Mouse (Mus musculus) adrenal gland, postnatal 36 days (tissue): ENCODE data around the gene Cep131. TPM values are rescaled to one million over a fixed set of nuclear protein-coding genes. Genes with fewer than 3 reads are reported as not detected.
A peak's percentile ranks its signal among the peaks of the same experiment; 100 is the strongest.

Experiments used
- DNase-seq, 2 experiments: peaks; one replicate each; pipeline ENCODE4 v3.0.0; 2021; ENCODE audit warnings: mixed read lengths in 1 of 2
- total RNA-seq, 2 experiments: library from RNA; stranded (reverse); gene quantifications; 2 replicates each; pipeline ENCODE4 v1.2.3; 2021

The Cep131 gene
- total RNA-seq, 2 experiments from 2014 or later, result 35.5 to 207 TPM

- peak; percentile 94 to 96 for DNase-seq
Measured at GRCm38 (mm10) chr11:120098588-120099511, 12.2 kb upstream of the Cep131 start, which contains the start of the genes Tepsin and Ndufaf8. TSS of gene Tepsin (minus strand) at chr11:120098731. TSS of gene Ndufaf8 (plus strand) at chr11:120098928.

- peak; percentile 85 for DNase-seq
Measured at GRCm38 (mm10) chr11:120092817-120093591, 6.4 kb upstream of the Cep131 start.

DNA sequence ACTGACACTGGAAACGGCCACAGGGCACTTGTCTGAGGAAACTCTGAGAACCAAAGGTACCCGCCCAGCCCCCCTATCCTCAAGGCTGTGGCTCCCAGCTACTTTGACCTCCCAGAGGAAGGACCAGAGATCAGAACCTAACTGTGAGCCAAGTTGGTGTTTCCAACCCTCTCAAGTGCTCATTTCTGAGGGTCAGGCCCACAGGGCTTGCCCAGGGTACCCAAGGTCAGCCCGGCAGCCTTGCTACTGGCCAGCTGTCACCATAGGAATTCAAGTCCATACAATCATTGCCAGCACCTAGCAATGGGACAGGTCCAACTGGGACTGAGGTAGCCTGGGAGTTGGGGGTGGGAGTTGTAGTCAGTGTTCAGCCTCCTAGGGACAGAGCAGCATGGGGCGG, 4.0 kb upstream of the Cep131 start:
- DNase-seq, result peak in 1 of 2 experiments; percentile 26

GRCm38 (mm10) chr11:120085891-120086627, 568 bp downstream of the Cep131 start:
- DNase-seq, result peak; percentile 50 to 63

GRCm38 (mm10) chr11:120080282-120080681, 6.3 kb downstream of the Cep131 start:
- DNase-seq, result no peak

DNA sequence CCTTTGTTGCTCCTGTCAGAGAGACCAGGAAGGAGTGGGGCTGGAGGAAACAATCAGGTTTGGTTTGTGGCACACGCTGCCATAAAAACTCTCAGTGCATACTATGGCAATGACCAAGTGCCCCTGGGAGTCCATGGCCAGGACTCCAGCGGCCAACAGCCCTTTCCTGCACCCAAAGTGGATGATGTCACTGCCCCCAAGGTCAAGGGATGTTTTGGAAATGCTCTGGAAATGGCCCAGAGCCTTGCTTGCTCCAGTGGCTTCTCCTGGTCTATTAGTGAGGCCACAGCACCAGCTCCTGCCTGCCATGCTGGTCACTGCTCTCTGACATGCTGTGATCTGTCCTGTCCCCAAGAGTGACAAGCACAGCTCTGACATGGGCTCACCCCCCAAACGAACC, 10.4 kb downstream of the Cep131 start:
- peak; percentile 84 to 89 for DNase-seq

DNA sequence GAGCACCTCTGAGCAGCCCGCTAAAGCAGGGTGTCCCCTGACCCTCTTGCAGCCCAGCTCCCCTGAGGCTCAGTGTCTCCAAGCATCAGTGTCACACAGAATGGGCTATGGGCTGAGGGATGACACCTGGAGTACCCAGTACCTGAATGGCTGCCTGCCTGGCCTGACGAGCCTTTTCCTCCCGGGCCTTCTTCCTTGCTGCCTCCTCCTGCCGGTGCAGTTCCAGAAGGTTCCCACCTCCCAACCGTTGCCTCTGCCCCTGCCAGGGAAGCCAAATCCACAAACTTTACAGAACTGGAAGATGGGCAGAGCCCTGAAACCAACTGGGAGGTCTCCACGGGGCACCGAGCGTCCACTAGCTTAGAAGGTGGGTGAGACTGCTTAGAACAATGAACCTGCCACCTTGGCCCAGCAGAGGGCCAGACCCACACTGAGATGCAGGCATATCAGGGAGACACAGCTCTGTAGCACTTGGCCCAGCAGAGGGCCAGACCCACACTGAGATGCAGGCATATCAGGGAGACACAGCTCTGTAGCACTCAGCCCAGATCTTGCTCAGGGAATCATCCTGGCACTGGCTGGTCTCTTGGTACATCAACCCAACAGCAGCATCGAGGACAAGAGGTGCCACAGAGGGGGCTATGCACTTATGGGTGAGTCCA, 13.5 kb downstream of the Cep131 start:
- no peak for DNase-seq

- DNase-seq, result peak; percentile 69 to 80
Measured at GRCm38 (mm10) chr11:120071731-120072320, 14.8 kb downstream of the Cep131 start.

DNA sequence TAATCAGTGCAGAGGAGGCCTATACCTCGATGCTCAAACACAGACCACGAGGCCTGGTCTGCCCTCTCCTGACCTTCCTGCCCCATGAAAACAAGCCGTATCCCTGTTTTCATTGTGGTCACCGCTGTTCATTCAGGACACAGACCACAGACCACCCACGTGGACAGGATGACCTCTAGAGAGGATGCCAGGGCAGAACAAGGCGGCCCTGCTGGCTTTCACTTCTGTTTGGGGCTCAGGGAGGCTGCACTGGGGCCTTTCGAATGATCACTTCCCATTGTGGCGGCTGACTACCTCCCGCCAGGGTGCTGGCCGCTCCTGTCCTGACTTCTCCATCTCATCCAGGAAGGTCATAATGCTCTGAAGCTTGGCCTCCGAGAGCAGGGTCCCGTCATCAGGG, 15.6 kb downstream of the Cep131 start:
- peak; percentile 44 to 46 for DNase-seq

- DNase-seq, result peak; percentile 86 to 88
Measured at GRCm38 (mm10) chr11:120070286-120070930, 16.2 kb downstream of the Cep131 start.

GRCm38 (mm10) chr11:120069261-120069660, 17.4 kb downstream of the Cep131 start:
- DNase-seq, result no peak

- DNase-seq, result no peak
Measured at GRCm38 (mm10) chr11:120067834-120068233, 18.8 kb downstream of the Cep131 start.

DNA sequence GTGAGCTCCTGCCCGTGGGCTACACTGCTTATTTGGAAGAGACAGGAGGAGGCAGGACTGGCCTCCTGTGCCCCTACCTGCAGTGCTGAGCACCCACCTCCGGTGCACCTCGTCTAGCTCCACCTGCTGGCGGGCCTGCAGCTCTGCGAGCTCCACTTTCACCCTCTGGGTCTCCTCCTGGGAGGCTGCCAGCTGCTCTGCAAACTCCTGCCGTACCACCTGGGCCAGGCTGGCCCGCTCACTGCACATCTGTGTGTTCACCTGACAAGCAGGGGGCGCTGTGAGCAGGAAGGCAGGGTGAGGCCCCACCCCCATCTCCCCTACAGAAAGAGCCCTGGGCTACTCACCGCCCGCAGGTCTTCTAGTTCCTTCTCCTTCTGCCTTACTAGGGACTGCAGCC, 21.3 kb downstream of the Cep131 start:
- peak; percentile 69 to 82 for DNase-seq

DNA sequence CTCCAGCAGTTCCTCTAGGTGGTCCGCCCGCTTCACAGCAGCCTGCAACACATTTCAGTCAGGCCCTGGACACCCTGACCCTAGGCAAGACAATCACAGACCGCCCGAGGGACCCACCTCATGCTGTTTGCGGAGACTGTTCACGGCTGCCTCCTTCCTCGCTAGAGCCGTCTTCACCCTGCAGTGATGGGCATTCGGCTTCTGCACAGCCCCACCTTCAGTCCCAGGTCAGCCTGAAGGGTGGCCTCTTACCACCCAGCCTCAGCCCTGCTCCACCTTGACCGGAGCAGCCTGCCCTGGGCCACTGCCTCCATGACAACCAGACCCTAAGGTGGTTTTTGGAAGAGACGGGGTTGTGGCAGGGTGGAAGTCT, 22.0 kb downstream of the Cep131 start:
- no peak for DNase-seq

- DNase-seq, result no peak
Measured at GRCm38 (mm10) chr11:120064006-120064667, 22.5 kb downstream of the Cep131 start.

DNA sequence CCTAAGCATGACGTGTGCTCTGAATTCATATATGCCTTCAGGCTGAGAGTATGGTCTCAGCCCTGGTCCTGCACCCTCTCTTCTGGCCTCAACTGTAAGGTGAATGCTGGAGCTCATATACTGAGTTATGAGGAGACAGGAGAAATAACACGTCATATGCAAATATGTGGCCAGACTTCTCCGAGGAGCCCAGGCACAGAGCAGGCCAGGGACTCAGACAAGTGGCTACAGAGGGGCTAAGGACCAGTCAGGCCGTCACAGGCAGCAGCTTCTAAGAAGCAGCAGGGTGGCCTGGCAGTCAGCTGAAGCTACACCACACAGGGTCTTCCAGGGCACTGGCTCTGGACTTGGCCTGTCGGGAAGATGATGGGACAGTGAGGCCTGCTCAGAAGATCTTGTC, 23.3 kb downstream of the Cep131 start:
- no peak for DNase-seq

- DNase-seq, result no peak
Measured at GRCm38 (mm10) chr11:120060634-120061033, 26.0 kb downstream of the Cep131 start.

GRCm38 (mm10) chr11:120055953-120056732, 30.5 kb downstream of the Cep131 start:
- DNase-seq, result no peak

DNA sequence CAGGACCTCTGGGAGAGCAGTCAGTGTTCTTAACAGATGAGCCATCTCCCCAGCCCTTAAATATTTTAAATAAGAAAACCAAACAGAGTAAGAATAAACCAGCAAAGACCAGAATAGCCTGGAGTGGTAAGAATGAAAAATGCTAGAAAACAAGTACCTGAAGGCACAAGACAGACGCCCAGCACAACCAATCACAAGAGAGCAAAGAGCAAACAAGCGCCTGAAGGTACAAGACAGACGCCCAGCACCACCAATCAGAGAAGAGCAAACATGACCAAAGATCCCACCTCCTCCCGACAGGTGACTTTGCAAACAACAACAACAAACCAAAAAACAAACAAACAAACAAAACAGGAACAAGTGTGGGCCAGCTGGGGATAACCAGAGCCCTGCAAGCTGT, 32.8 kb downstream of the Cep131 start:
- no peak for DNase-seq
